Mouse (Mus musculus) limb, embryonic 10.5 days (tissue): Measurements from ENCODE around the gene Ptpn4. TPM values are rescaled to one million over a fixed set of nuclear protein-coding genes. Genes with fewer than 3 reads are reported as not detected.
A peak's percentile ranks its signal among the peaks of the same experiment; 100 is the strongest.

Experiments
- DNase-seq: peaks from one replicate; pipeline ENCODE4 v3.0.0-alpha.2; 2017; ENCODE audit warnings: low spot score
- H3K27ac ChIP-seq: fragments of 300-500 bp; sonication (generic); 2 replicates; pipeline ENCODE4 v1.5.1; 2016; ENCODE audit warnings: mild to moderate bottlenecking
- H3K27me3 ChIP-seq: fragments of 300-500 bp; sonication (generic); 2 replicates; pipeline ENCODE4 v1.6.1; 2016; ENCODE audit warnings: low read depth, mild to moderate bottlenecking; ENCODE audit not compliant: poor library complexity, severe bottlenecking
- H3K36me3 ChIP-seq: fragments of 300-500 bp; sonication (generic); 2 replicates; pipeline ENCODE4 v1.6.1; 2016; ENCODE audit warnings: mild to moderate bottlenecking, moderate library complexity
- H3K4me1 ChIP-seq: fragments of 300-500 bp; sonication (generic); 2 replicates; pipeline ENCODE4 v1.6.1; 2016
- H3K4me3 ChIP-seq: fragments of 300-500 bp; sonication (generic); 2 replicates; pipeline ENCODE4 v1.5.1; 2016; ENCODE audit warnings: mild to moderate bottlenecking, moderate library complexity
- H3K9me3 ChIP-seq: fragments of 300-500 bp; sonication (generic); replicated peaks from 2 replicates; pipeline ENCODE4 v1.6.1; 2016; ENCODE audit warnings: mild to moderate bottlenecking
- WGBS: fragments of 180-500 bp; shearing (Covaris S2); methylation state at CpG from one replicate; pipeline ENCODE4 v1.1.7; 2016; 5-methylcytosine and 5-hydroxymethylcytosine counted together
- polyA plus RNA-seq: library from polyadenylated mRNA; unstranded; fragments of >200 nt; fragmentation: Nextera tagmentation; extraction: Ambion mirVana; gene quantifications from 2 replicates; pipeline ENCODE4 v1.2.1, GENCODE M21; 2016

Ptpn4 gene
- polyA plus RNA-seq, 1 experiment from 2014 or later = 6.5 TPM

DNA sequence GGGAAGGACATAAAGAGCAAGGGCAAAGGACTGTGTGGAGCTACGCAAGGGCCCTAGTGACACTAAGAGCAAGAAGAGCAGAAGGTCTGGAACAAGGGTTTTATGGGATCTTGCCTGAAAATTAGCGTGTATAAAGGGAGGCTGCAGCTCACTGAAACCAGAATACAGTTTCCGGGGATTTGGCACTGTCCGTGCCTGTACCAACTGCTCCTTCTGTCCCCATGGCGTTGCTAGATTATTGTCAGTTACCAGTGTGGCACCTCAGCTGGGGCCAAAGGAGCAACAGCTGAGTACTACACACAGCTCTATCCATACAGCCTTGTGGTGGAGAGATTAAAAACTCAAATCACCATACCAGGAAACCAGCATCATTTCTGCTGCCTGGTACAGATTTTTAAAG is 187.0 kb downstream of the Ptpn4 start:
- H3K27me3 ChIP-seq = no peaks in the 10 kb centered on the region
- no peaks in the 10 kb centered on the region for H3K9me3 ChIP-seq
- no peaks in the 10 kb centered on the region for H3K36me3 ChIP-seq
- H3K27ac ChIP-seq = no peak overlapping the region
- DNase-seq = no peak
- H3K4me1 ChIP-seq = peaks cover 8% of the 10 kb centered on the region; the same call in 1 of the 2 replicates
- WGBS = 92% methylated on average over 5 of the region's 5 CpGs
- no peak overlapping the region for H3K4me3 ChIP-seq

DNA sequence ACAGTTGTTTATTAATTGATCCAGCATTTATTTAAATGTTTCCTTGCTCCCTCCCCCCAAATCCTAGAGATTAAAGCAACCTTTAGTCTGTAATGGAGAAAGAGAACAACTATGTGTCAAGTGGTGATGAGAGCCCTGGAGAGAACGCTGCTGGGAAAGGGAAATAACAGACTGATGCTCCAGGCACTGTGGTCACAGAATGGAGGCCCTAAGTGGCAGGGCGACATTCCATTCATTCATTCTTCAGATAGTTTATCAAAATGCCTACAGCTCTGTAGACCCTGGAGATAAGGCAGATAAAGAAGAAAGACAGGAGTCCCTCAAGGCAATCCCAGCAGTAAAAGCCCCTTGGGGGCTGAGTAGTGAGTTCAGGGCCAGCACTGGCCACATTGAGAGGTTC is 187.8 kb downstream of the Ptpn4 start:
- Histone ChIP-seq H3K27ac (no peak overlapping the region), H3K4me3 (no peak overlapping the region), H3K4me1 (peaks cover 8% of the 10 kb centered on the region; the same call in 1 of the 2 replicates), H3K36me3 (no peaks in the 10 kb centered on the region), H3K27me3 (no peaks in the 10 kb centered on the region), H3K9me3 (no peaks in the 10 kb centered on the region)
- 76% methylated on average over 2 of the region's 2 CpGs for WGBS
- no peak for DNase-seq

DNA sequence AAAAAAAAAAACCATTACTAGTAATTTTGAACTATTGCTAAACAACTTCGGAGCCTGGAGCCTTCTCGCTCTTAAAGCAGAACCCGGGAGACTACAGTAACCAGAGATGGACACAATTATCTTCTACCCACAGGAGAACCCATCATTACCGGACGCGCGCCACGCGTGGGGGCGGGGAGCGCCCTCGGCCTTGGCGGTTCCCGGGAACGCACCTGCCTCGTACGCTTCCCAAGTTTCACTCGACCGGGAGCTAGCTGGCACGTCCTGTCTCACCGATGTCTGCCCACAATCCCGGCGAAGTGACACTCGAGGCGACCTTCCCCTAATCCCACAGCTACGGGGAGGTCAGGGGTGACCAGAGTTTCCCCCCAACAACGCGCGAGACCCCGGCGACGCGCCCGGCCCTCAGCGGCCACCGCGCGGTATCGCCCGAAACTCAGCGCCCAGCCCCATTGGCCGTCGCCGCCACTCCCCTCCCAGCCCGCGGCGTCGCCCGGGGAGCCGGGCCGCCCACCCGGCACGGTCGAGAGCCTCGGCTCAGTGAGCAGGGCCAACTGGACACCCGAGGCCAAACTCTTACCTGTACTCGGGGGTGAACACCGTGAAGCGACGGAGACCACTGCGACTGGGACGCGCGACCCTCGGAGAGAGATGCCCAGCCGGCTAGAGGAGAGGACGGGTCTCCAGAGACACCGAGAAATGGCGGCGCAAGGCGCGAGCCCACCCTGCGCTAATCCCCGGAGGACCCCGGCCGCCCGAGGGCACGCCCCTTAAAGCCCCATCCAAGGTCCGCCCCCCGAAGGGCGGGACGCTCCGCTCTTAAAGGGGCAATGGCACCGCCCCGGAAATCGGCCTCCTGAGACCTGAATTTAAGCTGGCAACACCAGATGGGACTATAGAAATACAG is 189.0 kb downstream of the Ptpn4 start, which contains the start of gene Epb41l5:
Epb41l5 (minus strand) TSS at position 796 of the 907 bp plus-strand sequence.
- peak within 1 kb of the TSS; percentile 85 for H3K27ac ChIP-seq
- H3K36me3 ChIP-seq = no peaks in the 10 kb centered on the region
- peaks cover 8% of the 10 kb centered on the region; the same call in 1 of the 2 replicates for H3K4me1 ChIP-seq
- H3K9me3 ChIP-seq = no peaks in the 10 kb centered on the region
- H3K27me3 ChIP-seq = no peaks in the 10 kb centered on the region
- peak within 1 kb of the TSS; percentile 69 for H3K4me3 ChIP-seq
- DNase-seq = peak; percentile 90
- WGBS = under 1% methylated on average over 86 of the region's 86 CpGs

DNA sequence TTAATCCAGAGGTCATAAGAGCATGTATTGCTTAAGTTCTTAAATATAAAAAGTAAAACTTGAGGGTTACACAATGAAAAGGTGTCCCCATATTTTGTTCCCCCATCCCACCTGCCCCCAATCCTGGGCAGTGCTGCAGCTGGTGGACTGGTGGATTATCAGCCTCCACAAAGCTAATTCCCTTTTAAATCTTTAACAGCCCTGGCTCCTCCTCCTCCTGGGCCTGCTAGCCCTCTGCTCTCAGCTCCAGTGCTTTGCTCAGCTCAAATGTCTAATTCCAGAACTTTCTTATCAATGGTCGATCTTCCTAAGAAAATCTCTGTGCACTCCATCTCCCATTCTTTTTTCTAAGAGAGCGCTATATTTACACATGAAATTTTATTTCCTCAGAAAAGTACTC is 191.1 kb downstream of the Ptpn4 start:
- peaks cover 6% of the 10 kb centered on the region; the same call in 1 of the 2 replicates for H3K36me3 ChIP-seq
- H3K4me3 ChIP-seq = no peak overlapping the region
- no peaks in the 10 kb centered on the region for H3K9me3 ChIP-seq
- H3K27ac ChIP-seq = no peak overlapping the region
- H3K4me1 ChIP-seq = peaks cover 10% of the 10 kb centered on the region
- no peak for DNase-seq
- H3K27me3 ChIP-seq = no peaks in the 10 kb centered on the region
- WGBS = 74% methylated on average over 2 of the region's 2 CpGs

DNA sequence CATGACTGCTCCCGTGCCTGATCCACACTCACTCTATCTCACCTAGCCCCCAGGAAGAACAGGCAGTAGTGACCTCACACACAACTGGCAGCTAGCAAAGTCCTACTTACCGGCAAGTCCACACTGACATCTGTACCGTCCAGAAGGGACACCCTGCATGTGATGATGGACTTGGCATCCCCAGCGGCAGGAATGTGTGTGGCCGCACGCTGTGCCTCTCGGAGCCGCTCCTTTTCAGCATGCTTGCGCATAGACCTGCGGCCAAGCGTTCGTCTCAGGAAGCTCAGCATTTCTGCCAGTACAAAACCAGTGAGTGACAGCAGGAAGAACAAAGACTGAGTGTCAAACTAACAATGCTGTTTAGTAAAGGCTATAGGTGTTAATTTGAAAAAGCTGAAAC is 195.0 kb downstream of the Ptpn4 start:
- peaks cover 4% of the 10 kb centered on the region for H3K4me1 ChIP-seq
- DNase-seq = no peak
- no peak overlapping the region for H3K4me3 ChIP-seq
- WGBS = 83% methylated on average over 12 of the region's 12 CpGs
- H3K27me3 ChIP-seq = no peaks in the 10 kb centered on the region
- H3K36me3 ChIP-seq = peaks cover 6% of the 10 kb centered on the region; the same call in 1 of the 2 replicates
- no peak overlapping the region for H3K27ac ChIP-seq
- H3K9me3 ChIP-seq = no peaks in the 10 kb centered on the region

DNA sequence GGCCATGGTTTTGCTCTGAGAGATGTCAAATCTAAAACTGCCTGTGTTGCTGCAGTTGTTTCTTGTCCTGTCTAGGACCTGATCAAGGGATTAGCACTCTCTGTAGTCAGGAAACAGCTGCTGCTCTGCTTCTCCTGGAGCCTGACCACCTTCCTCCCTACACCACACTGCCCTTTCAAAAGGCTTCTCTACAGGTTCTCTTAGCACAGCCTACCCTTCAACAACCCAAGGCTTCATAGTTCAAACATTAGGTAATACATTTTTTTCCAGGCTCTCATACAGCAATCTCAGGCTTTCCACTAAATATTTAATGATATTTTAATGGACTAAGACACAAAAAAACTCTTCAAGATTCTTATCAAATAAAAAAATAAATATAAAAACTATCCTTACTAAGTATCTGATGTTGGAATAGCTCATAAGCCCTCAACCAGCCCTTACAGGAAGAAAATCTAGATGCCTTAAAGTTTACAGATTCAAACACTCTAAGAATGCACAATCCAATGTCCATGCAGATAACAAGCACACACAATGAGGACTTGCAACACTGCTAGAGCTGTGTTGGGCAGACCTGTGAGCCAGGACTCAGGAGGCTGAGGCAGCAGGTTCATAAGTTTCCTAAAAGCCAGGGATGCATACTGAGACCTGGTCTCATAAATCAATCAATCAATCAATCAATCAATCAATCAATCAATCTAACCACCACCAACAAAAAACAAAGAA is 196.2 kb downstream of the Ptpn4 start:
- Histone ChIP-seq H3K27me3 (no peaks in the 10 kb centered on the region), H3K4me1 (peaks cover 3% of the 10 kb centered on the region; the same call in 1 of the 2 replicates), H3K36me3 (peaks cover 10% of the 10 kb centered on the region; the same call in 1 of the 2 replicates), H3K27ac (no peak overlapping the region), H3K9me3 (no peaks in the 10 kb centered on the region), H3K4me3 (no peak overlapping the region)
- no peak for DNase-seq

DNA sequence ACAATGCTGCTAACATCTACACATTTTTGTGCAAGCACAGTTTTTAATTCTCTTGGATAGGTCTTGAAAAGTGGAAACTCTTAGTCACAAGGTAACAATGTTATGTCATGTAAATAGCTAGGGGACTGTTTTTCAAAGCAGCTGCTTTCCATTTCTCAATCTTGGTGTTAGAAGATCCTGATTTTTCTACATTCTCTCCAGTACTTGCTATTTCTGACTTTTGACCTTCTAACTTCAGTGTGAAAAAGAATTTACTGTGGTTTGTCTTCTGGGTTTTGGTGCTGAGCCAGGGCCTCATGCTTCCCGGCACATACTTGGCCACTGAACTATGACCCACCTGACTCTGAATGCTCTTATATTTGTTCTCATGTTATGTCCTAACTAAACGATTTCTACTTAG is 197.4 kb downstream of the Ptpn4 start:
- Histone ChIP-seq H3K36me3 (peaks cover 10% of the 10 kb centered on the region; the same call in 1 of the 2 replicates), H3K27ac (no peak overlapping the region), H3K9me3 (no peaks in the 10 kb centered on the region), H3K27me3 (no peaks in the 10 kb centered on the region), H3K4me3 (no peak overlapping the region), H3K4me1 (peaks cover 3% of the 10 kb centered on the region; the same call in 1 of the 2 replicates)
- 93% methylated on average over 2 of the region's 2 CpGs for WGBS
- no peak for DNase-seq

DNA sequence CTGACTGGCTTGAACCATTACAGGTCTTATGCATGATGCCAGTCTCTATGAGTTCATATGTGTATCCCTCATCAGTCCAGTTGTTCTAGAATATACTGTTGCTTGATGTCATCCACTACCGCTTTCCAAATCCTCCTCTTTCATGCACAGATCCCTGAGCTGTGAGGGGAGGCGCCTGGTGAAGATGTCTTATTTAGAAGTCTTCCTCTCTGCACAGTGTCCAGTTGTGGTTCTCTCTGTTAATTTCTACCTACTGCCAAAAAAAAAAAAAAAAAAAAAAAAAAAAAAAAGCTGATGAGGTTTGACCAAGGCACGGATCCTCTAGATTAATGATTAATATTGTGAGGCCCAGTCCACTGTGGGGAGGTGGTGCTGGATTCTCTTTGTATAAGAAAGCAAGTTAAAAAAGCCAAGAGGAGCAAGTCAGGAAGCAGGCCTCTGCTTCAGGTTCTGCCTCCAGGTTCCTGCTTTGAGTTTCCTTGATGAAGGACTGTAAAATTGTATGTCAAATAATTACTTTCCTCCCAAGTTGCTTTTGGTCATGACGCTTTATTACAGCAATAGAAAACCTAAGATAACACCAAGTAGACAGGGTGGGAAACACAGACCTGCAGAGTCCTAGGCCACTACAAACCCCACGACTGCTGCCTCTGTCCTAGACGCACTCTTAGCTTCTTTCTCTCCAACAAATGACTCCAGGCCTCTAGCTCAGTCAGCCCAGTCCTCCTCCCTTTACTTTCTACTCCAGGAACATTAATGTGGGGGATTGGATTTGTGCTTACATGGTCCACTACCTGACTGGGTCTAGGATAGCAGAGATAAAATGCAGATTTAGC is 200.0 kb downstream of the Ptpn4 start:
- H3K36me3 ChIP-seq = peaks cover 16% of the 10 kb centered on the region; the same call in 1 of the 2 replicates
- WGBS = 87% methylated on average over 6 of the region's 6 CpGs
- H3K27ac ChIP-seq = no peak overlapping the region
- H3K4me3 ChIP-seq = no peak overlapping the region
- DNase-seq = no peak
- H3K27me3 ChIP-seq = no peaks in the 10 kb centered on the region
- no peaks in the 10 kb centered on the region for H3K4me1 ChIP-seq
- no peaks in the 10 kb centered on the region for H3K9me3 ChIP-seq

DNA sequence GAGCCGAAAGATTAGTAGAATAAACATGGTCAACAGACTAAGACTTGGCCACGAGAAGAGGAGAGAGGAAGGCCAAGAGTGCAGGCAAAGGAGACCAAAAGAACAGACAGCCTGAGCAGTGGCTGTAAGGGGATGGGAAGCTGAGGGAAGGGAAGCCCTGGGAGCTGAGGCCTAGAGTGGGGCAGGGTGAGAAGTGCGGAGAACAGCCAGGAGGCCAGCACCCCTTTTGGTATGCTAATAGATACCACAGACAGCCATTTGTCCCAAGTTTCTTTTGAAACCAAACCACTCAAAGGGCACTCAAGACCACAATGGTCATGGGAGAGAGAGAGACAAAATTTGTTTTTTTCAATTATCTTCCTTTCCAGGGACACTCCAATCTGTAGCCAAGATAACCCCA is 202.7 kb downstream of the Ptpn4 start:
- no peak for DNase-seq
- Histone ChIP-seq H3K27me3 (no peaks in the 10 kb centered on the region), H3K4me3 (no peak overlapping the region), H3K36me3 (peaks cover 15% of the 10 kb centered on the region), H3K9me3 (no peaks in the 10 kb centered on the region), H3K27ac (no peak overlapping the region), H3K4me1 (no peaks in the 10 kb centered on the region)
- WGBS = 44% methylated on average over 3 of the region's 3 CpGs

DNA sequence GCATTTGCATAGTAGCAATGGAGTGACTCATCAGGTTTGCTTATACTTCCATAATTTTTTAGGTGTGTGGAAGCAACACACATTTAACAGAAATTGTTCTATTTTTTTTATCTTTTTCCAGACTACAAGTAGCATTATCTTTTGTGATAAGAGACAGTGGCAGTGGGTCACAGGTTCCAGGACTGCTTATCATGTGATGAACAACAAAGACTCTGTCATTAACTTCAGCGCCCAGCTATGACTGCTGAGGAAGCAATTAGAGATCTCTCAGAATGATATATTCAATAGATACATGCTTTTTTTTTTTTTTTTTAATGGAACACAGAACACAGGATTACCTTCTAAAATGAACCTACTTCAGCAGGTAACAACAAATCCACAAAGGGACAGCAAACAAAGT is 207.0 kb downstream of the Ptpn4 start:
- Histone ChIP-seq H3K36me3 (peaks cover 15% of the 10 kb centered on the region), H3K27ac (no peak overlapping the region), H3K27me3 (no peaks in the 10 kb centered on the region), H3K4me1 (no peaks in the 10 kb centered on the region), H3K4me3 (no peak overlapping the region), H3K9me3 (no peaks in the 10 kb centered on the region)
- 78% methylated on average over 1 of the region's 1 CpGs for WGBS
- DNase-seq = no peak

DNA sequence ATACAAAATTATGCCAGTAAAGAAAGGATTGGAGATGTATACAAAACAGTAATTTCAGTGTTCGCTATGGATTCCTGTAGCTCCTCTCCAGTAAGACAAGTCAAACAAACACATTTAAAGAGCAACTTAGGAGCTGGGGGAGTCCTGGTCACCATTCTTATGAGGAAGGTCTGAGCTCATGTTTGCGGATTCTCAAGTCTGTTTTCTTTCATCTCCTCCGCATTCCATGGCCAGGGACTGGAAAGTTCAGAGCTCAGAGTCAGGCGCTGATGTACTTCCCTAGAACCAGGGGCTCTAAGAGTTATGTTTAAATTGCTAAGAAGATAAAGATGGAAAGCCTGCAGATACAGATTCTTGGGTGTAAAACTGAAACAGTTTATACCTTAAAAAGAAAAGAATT is 210.6 kb downstream of the Ptpn4 start:
- Histone ChIP-seq H3K36me3 (0 out of 2 replicates have a peak, but pooled peaks cover 5% of the 10 kb centered on the region), H3K9me3 (no peaks in the 10 kb centered on the region), H3K4me1 (no peaks in the 10 kb centered on the region), H3K27ac (no peak overlapping the region), H3K27me3 (no peaks in the 10 kb centered on the region), H3K4me3 (no peak overlapping the region)
- WGBS = 83% methylated on average over 4 of the region's 4 CpGs
- no peak for DNase-seq

DNA sequence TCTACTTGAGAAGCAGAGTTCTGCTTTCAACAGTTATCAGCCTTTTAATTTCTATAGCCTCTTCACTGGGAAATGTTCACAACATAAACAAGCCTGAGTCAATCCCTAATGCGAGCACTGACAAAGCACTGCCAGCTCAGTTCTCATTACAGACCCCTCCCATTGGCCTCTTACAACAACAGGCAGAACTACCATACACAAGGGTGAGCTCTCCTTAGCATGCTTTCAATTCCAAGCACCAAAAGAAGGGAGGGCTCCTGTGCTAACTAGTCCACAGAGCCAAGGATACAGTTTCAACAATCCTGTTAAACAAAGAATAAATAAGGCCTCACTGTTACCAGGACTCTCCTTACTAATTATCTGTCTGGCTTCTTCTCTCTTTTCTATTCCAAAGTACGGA is 213.0 kb downstream of the Ptpn4 start:
- H3K4me3 ChIP-seq = no peak overlapping the region
- DNase-seq = no peak
- H3K4me1 ChIP-seq = no peaks in the 10 kb centered on the region
- H3K36me3 ChIP-seq = peaks cover 12% of the 10 kb centered on the region; the same call in 1 of the 2 replicates
- no peaks in the 10 kb centered on the region for H3K27me3 ChIP-seq
- no peak overlapping the region for H3K27ac ChIP-seq
- no peaks in the 10 kb centered on the region for H3K9me3 ChIP-seq
- 60% methylated on average over 2 of the region's 2 CpGs for WGBS
